Mouse (Mus musculus) forebrain, embryonic 12.5 days (tissue): ENCODE data around the gene Wasf2. TPM values are rescaled to one million over a fixed set of nuclear protein-coding genes. Genes with fewer than 3 reads are reported as not detected.

ENCODE experiments used
- ATAC-seq: fragments of 200-750 bp; cut with Nextera tagmentation; 2 replicates; pipeline ENCODE4 v1.8.0; 2017; ENCODE audit warnings: moderate TSS enrichment; ENCODE audit not compliant: low FRiP score
- H3K27ac ChIP-seq: fragments of 300-500 bp; sonication (generic); 2 replicates; pipeline ENCODE4 v1.5.1; 2016; ENCODE audit warnings: mild to moderate bottlenecking
- H3K27me3 ChIP-seq: fragments of 300-500 bp; sonication (generic); 2 replicates; pipeline ENCODE4 v1.6.1; 2016; ENCODE audit warnings: mild to moderate bottlenecking
- H3K36me3 ChIP-seq: fragments of 300-500 bp; sonication (generic); replicated peaks from 2 replicates; pipeline ENCODE4 v1.6.1; 2016; ENCODE audit warnings: mild to moderate bottlenecking
- H3K4me1 ChIP-seq: fragments of 300-500 bp; sonication (generic); 2 replicates; pipeline ENCODE4 v1.6.1; 2016
- H3K4me2 ChIP-seq: fragments of 300-500 bp; sonication (generic); 2 replicates; pipeline ENCODE4 v1.6.1; 2016; ENCODE audit warnings: mild to moderate bottlenecking, moderate library complexity
- H3K4me3 ChIP-seq: fragments of 300-500 bp; sonication (generic); replicated peaks from 2 replicates; pipeline ENCODE4 v1.5.1; 2016; ENCODE audit warnings: mild to moderate bottlenecking
- H3K9ac ChIP-seq: fragments of 300-500 bp; sonication (generic); 2 replicates; pipeline ENCODE4 v1.6.1; 2016; ENCODE audit warnings: mild to moderate bottlenecking
- H3K9me3 ChIP-seq: fragments of 300-500 bp; sonication (generic); 2 replicates; pipeline ENCODE4 v1.6.1; 2016
- WGBS: fragments of 180-500 bp; shearing (Covaris S2); methylation state at CpG from one replicate; pipeline ENCODE4 v1.1.7; 2016; 5-methylcytosine and 5-hydroxymethylcytosine counted together
- polyA plus RNA-seq: library from polyadenylated mRNA; unstranded; fragments of >200 nt; fragmentation: Nextera tagmentation; extraction: Ambion mirVana; gene quantifications from 2 replicates; pipeline ENCODE4 v1.2.1, GENCODE M21; 2016

Wasf2 gene
- polyA plus RNA-seq, 1 experiment from 2014 or later = 42.5 TPM

- WGBS = 95% methylated on average over 4 of the region's 4 CpGs
- H3K4me3 ChIP-seq = no peak overlapping the region
- no peak for ATAC-seq
- no peak overlapping the region for H3K4me2 ChIP-seq
- H3K36me3 ChIP-seq = peaks cover 10% of the 10 kb centered on the region; the same call in 1 of the 2 replicates
- H3K9me3 ChIP-seq = no peaks in the 10 kb centered on the region
- no peak overlapping the region for H3K27ac ChIP-seq
- H3K4me1 ChIP-seq = peaks cover 15% of the 10 kb centered on the region
- H3K9ac ChIP-seq = no peak overlapping the region
- no peaks in the 10 kb centered on the region for H3K27me3 ChIP-seq
Measured at GRCm38 (mm10) chr4:133172451-133172850, 42.1 kb downstream of the Wasf2 start.

- H3K9me3 ChIP-seq = no peaks in the 10 kb centered on the region
- H3K27ac ChIP-seq = no peak overlapping the region
- no peak overlapping the region for H3K9ac ChIP-seq
- no peak overlapping the region for H3K4me3 ChIP-seq
- H3K36me3 ChIP-seq = peaks cover 15% of the 10 kb centered on the region; the same call in 1 of the 2 replicates
- 86% methylated on average over 4 of the region's 4 CpGs for WGBS
- ATAC-seq = no peak
- no peaks in the 10 kb centered on the region for H3K27me3 ChIP-seq
- H3K4me1 ChIP-seq = peaks cover 15% of the 10 kb centered on the region
- no peak overlapping the region for H3K4me2 ChIP-seq
Measured at GRCm38 (mm10) chr4:133174361-133174760, 44.1 kb downstream of the Wasf2 start.

GRCm38 (mm10) chr4:133175274-133175673, 45.0 kb downstream of the Wasf2 start:
- H3K9ac ChIP-seq = no peak overlapping the region
- H3K4me2 ChIP-seq = no peak overlapping the region
- no peak for ATAC-seq
- H3K27me3 ChIP-seq = no peaks in the 10 kb centered on the region
- H3K36me3 ChIP-seq = peaks cover 15% of the 10 kb centered on the region; the same call in 1 of the 2 replicates
- H3K4me1 ChIP-seq = peaks cover 15% of the 10 kb centered on the region
- H3K27ac ChIP-seq = no peak overlapping the region
- 86% methylated on average over 7 of the region's 7 CpGs for WGBS
- H3K9me3 ChIP-seq = no peaks in the 10 kb centered on the region
- no peak overlapping the region for H3K4me3 ChIP-seq

- Histone ChIP-seq H3K27me3 (no peaks in the 10 kb centered on the region), H3K4me2 (peak overlapping the region; percentile 2; the same call in 1 of the 2 replicates), H3K36me3 (peaks cover 15% of the 10 kb centered on the region; the same call in 1 of the 2 replicates), H3K9me3 (no peaks in the 10 kb centered on the region), H3K4me3 (no peak overlapping the region), H3K9ac (no peak overlapping the region), H3K27ac (peak overlapping the region; percentile 70), H3K4me1 (peaks cover 15% of the 10 kb centered on the region)
- WGBS = 67% methylated on average over 14 of the region's 14 CpGs
- ATAC-seq = no peak
Measured at GRCm38 (mm10) chr4:133175998-133176760, 45.9 kb downstream of the Wasf2 start.

- Histone ChIP-seq H3K4me2 (peak overlapping the region; percentile 2; the same call in 1 of the 2 replicates), H3K36me3 (peaks cover 15% of the 10 kb centered on the region; the same call in 1 of the 2 replicates), H3K9me3 (no peaks in the 10 kb centered on the region), H3K27me3 (no peaks in the 10 kb centered on the region), H3K4me1 (peaks cover 15% of the 10 kb centered on the region), H3K27ac (peak overlapping the region; percentile 70), H3K4me3 (no peak overlapping the region), H3K9ac (no peak overlapping the region)
- 78% methylated on average over 18 of the region's 18 CpGs for WGBS
- ATAC-seq = peak; percentile 57; the same call in 1 of the 2 replicates
Measured at GRCm38 (mm10) chr4:133176761-133177403, 46.6 kb downstream of the Wasf2 start.

GRCm38 (mm10) chr4:133178305-133178704, 48.0 kb downstream of the Wasf2 start:
- Histone ChIP-seq H3K27me3 (no peaks in the 10 kb centered on the region), H3K9me3 (no peaks in the 10 kb centered on the region), H3K4me1 (peaks cover 15% of the 10 kb centered on the region), H3K4me2 (no peak overlapping the region), H3K36me3 (peaks cover 15% of the 10 kb centered on the region; the same call in 1 of the 2 replicates), H3K4me3 (no peak overlapping the region), H3K27ac (no peak overlapping the region), H3K9ac (no peak overlapping the region)
- no peak for ATAC-seq
- WGBS = 91% methylated on average over 5 of the region's 5 CpGs

GRCm38 (mm10) chr4:133179258-133179657, 49.0 kb downstream of the Wasf2 start:
- Histone ChIP-seq H3K9ac (no peak overlapping the region), H3K27me3 (no peaks in the 10 kb centered on the region), H3K36me3 (peaks cover 15% of the 10 kb centered on the region; the same call in 1 of the 2 replicates), H3K4me3 (no peak overlapping the region), H3K4me2 (no peak overlapping the region), H3K4me1 (peaks cover 21% of the 10 kb centered on the region), H3K27ac (no peak overlapping the region), H3K9me3 (no peaks in the 10 kb centered on the region)
- 94% methylated on average over 7 of the region's 7 CpGs for WGBS
- ATAC-seq = no peak

- Histone ChIP-seq H3K4me2 (no peak overlapping the region), H3K9ac (no peak overlapping the region), H3K36me3 (peaks cover 23% of the 10 kb centered on the region), H3K9me3 (no peaks in the 10 kb centered on the region), H3K4me1 (peaks cover 12% of the 10 kb centered on the region; the same call in 1 of the 2 replicates), H3K4me3 (no peak overlapping the region), H3K27ac (no peak overlapping the region), H3K27me3 (no peaks in the 10 kb centered on the region)
- WGBS = 96% methylated on average over 8 of the region's 8 CpGs
- no peak for ATAC-seq
Measured at GRCm38 (mm10) chr4:133182439-133183033, 52.2 kb downstream of the Wasf2 start.

GRCm38 (mm10) chr4:133184031-133184897, 54.0 kb downstream of the Wasf2 start:
- H3K4me1 ChIP-seq = peaks cover 13% of the 10 kb centered on the region; the same call in 1 of the 2 replicates
- 0 out of 2 replicates have a peak overlapping the region, but pooled peaks have one; percentile 8 for H3K27ac ChIP-seq

GRCm38 (mm10) chr4:133184898-133185665, 54.8 kb downstream of the Wasf2 start:
- WGBS = 70% methylated on average over 15 of the region's 15 CpGs
- H3K27ac ChIP-seq = peak overlapping the region; percentile 68
- H3K27me3 ChIP-seq = no peaks in the 10 kb centered on the region
- H3K9ac ChIP-seq = no peak overlapping the region
- no peaks in the 10 kb centered on the region for H3K9me3 ChIP-seq
- ATAC-seq = no peak
- no peak overlapping the region for H3K4me3 ChIP-seq
- H3K36me3 ChIP-seq = peaks cover 41% of the 10 kb centered on the region
- peaks cover 19% of the 10 kb centered on the region; the same call in 1 of the 2 replicates for H3K4me1 ChIP-seq
- no peak overlapping the region for H3K4me2 ChIP-seq

More at GRCm38 (mm10) chr4:133184031-133184897, 54.0 kb downstream of the Wasf2 start:
- Histone ChIP-seq H3K9me3 (no peaks in the 10 kb centered on the region), H3K4me3 (no peak overlapping the region), H3K9ac (no peak overlapping the region), H3K36me3 (peaks cover 34% of the 10 kb centered on the region), H3K27me3 (no peaks in the 10 kb centered on the region), H3K4me2 (no peak overlapping the region)
- 65% methylated on average over 14 of the region's 14 CpGs for WGBS
- ATAC-seq = no peak

- H3K27ac ChIP-seq = peak overlapping the region; percentile 68; the same call in 1 of the 2 replicates
Measured at GRCm38 (mm10) chr4:133185893-133186292, 55.6 kb downstream of the Wasf2 start.

More at GRCm38 (mm10) chr4:133185893-133186292, 55.6 kb downstream of the Wasf2 start:
- no peak for ATAC-seq
- Histone ChIP-seq H3K9ac (no peak overlapping the region), H3K9me3 (no peaks in the 10 kb centered on the region), H3K4me1 (peaks cover 19% of the 10 kb centered on the region; the same call in 1 of the 2 replicates), H3K4me3 (no peak overlapping the region), H3K36me3 (peaks cover 49% of the 10 kb centered on the region), H3K4me2 (no peak overlapping the region), H3K27me3 (no peaks in the 10 kb centered on the region)
- 89% methylated on average over 8 of the region's 8 CpGs for WGBS
